Mouse (Mus musculus) ES-CJ7 (cell line): ENCODE data around the gene Ifnz.
"Not testable (repeated sequence)": the region's sequence is repeated elsewhere in the genome, so short reads cannot be mapped to it uniquely, and the experiment has no call there.

Experiments used
- DNase-seq: peaks from one replicate; pipeline ENCODE4 v3.0.0; 2011; ENCODE audit warnings: low read depth, low spot score

Gene Ifnz

GRCm38 (mm10) chr4:88785409-88785808 lies 3.5 kb downstream of the Ifnz start, which contains the start of gene Gm13276:
TSS of gene Gm13276 (plus strand) at chr4:88785709.
- DNase-seq: not testable (repeated sequence)

- not testable (repeated sequence) for DNase-seq
These were observed 6.5 kb downstream of the Ifnz start, which contains the start of gene Gm13277 for GRCm38 (mm10) chr4:88788402-88788801. TSS of gene Gm13277 (plus strand) at chr4:88788632.

GRCm38 (mm10) chr4:88791250-88791649 lies 9.3 kb downstream of the Ifnz start, which contains the start of gene Gm13278:
TSS of gene Gm13278 (plus strand) at chr4:88791550.
- DNase-seq: not testable (repeated sequence)

GRCm38 (mm10) chr4:88793936-88794675 lies 12.2 kb downstream of the Ifnz start, which contains the start of gene Gm13275:
TSS of gene Gm13275 (plus strand) at chr4:88794487.
- not testable (repeated sequence) for DNase-seq

- DNase-seq: not testable (repeated sequence)
These were observed 15.2 kb downstream of the Ifnz start, which contains the start of gene Gm13279 for GRCm38 (mm10) chr4:88797097-88797496. TSS of gene Gm13279 (plus strand) at chr4:88797397.

- DNase-seq: not testable (repeated sequence)
These were observed 17.4 kb downstream of the Ifnz start, which contains the start of gene Gm13285 for GRCm38 (mm10) chr4:88799365-88799764. TSS of gene Gm13285 (plus strand) at chr4:88799665.

GRCm38 (mm10) chr4:88802954-88803353 lies 21.0 kb downstream of the Ifnz start, which contains the start of gene Gm13287:
TSS of gene Gm13287 (plus strand) at chr4:88803254.
- DNase-seq: not testable (repeated sequence)

GRCm38 (mm10) chr4:88805231-88805630 lies 23.3 kb downstream of the Ifnz start, which contains the start of gene Gm13288:
TSS of gene Gm13288 (plus strand) at chr4:88805531.
- DNase-seq: not testable (repeated sequence)

- not testable (repeated sequence) for DNase-seq
These were observed 23.8 kb downstream of the Ifnz start for GRCm38 (mm10) chr4:88805761-88806160.

GRCm38 (mm10) chr4:88815928-88816327 lies 34.0 kb downstream of the Ifnz start, which contains the start of gene Ifna7:
TSS of gene Ifna7 (plus strand) at chr4:88816228.
- DNase-seq: no peak

GRCm38 (mm10) chr4:88819659-88820058 lies 37.7 kb downstream of the Ifnz start, which contains the start of gene Ifna11:
TSS of gene Ifna11 (plus strand) at chr4:88819959.
- no peak for DNase-seq

GRCm38 (mm10) chr4:88822995-88823394 lies 41.1 kb downstream of the Ifnz start:
- DNase-seq: no peak

GRCm38 (mm10) chr4:88827116-88827515 lies 45.2 kb downstream of the Ifnz start, which contains the start of gene Ifna6:
TSS of gene Ifna6 (plus strand) at chr4:88827416.
- DNase-seq: not testable (repeated sequence)

GRCm38 (mm10) chr4:88830523-88830922 lies 48.6 kb downstream of the Ifnz start:
- peak; percentile 9 for DNase-seq
